Mouse (Mus musculus) embryonic facial prominence, embryonic 14.5 days (tissue): ENCODE data around the gene Rhobtb1. TPM values are rescaled to one million over a fixed set of nuclear protein-coding genes. Genes with fewer than 3 reads are reported as not detected.

Experiments used
- ATAC-seq: fragments of 200-750 bp; cut with Nextera tagmentation; 2 replicates; pipeline ENCODE4 v1.8.0; 2017; ENCODE audit warnings: low read depth, moderate number of reproducible peaks, moderate TSS enrichment
- DNase-seq: peaks from one replicate; pipeline ENCODE4 v3.0.0-alpha.2; 2015; ENCODE audit warnings: low spot score
- H3K27ac ChIP-seq: fragments of 300-500 bp; sonication (generic); replicated peaks from 2 replicates; pipeline ENCODE4 v1.5.1; 2014; ENCODE audit warnings: low read depth, mild to moderate bottlenecking, low read length, moderate library complexity
- H3K27me3 ChIP-seq: fragments of 300-500 bp; sonication (generic); replicated peaks from 2 replicates; pipeline ENCODE4 v1.6.1; 2014; ENCODE audit warnings: low read length; ENCODE audit not compliant: control insufficient read depth, insufficient read depth
- H3K36me3 ChIP-seq: fragments of 300-500 bp; sonication (generic); 2 replicates; pipeline ENCODE4 v1.6.1; 2014; ENCODE audit warnings: low read length, mixed read lengths; ENCODE audit not compliant: control insufficient read depth, insufficient read depth
- H3K4me1 ChIP-seq: fragments of 300-500 bp; sonication (generic); 2 replicates; pipeline ENCODE4 v1.6.1; 2014; ENCODE audit warnings: antibody characterized with exemption, low read length; ENCODE audit not compliant: control insufficient read depth, insufficient read depth
- H3K4me2 ChIP-seq: fragments of 300-500 bp; sonication (generic); 2 replicates; pipeline ENCODE4 v1.6.1; 2014; ENCODE audit warnings: low read depth, mild to moderate bottlenecking, low read length, moderate library complexity, mixed read lengths
- H3K4me3 ChIP-seq: fragments of 300-500 bp; sonication (generic); 2 replicates; pipeline ENCODE4 v1.5.1; 2014; ENCODE audit warnings: low read depth, mild to moderate bottlenecking, low read length
- H3K9ac ChIP-seq: fragments of 300-500 bp; sonication (generic); 2 replicates; pipeline ENCODE4 v1.6.1; 2014; ENCODE audit warnings: low read depth, mild to moderate bottlenecking, low read length, moderate library complexity, mixed read lengths
- H3K9me3 ChIP-seq: fragments of 300-500 bp; sonication (generic); 2 replicates; pipeline ENCODE4 v1.6.1; 2016; ENCODE audit warnings: low read length; ENCODE audit not compliant: control insufficient read depth
- WGBS: fragments of 180-500 bp; shearing (Covaris S2); extraction: QIAGEN DNeasy Blood & Tissue Kit; methylation state at CpG from one replicate; pipeline ENCODE4 v1.1.7; 2014; 5-methylcytosine and 5-hydroxymethylcytosine counted together
- polyA plus RNA-seq: library from polyadenylated mRNA; unstranded; fragments of >200 nt; fragmentation: Nextera tagmentation; extraction: Ambion mirVana; gene quantifications from 2 replicates; pipeline ENCODE4 v1.2.1, GENCODE M21; 2014

The Rhobtb1 gene
- polyA plus RNA-seq, 1 experiment from 2014 or later: 28.0 TPM

- Histone ChIP-seq H3K4me2 (no peak overlapping the region), H3K27me3 (no peaks in the 10 kb centered on the region), H3K36me3 (peaks cover 60% of the 10 kb centered on the region), H3K4me3 (no peak overlapping the region), H3K27ac (no peak overlapping the region), H3K9me3 (no peaks in the 10 kb centered on the region), H3K9ac (no peak overlapping the region), H3K4me1 (no peaks in the 10 kb centered on the region)
- ATAC-seq (peak; percentile 83), DNase-seq (peak; percentile 77)
- 74% methylated on average over 10 of the region's 10 CpGs for WGBS
These were observed 120.2 kb downstream of the Rhobtb1 start for GRCm38 (mm10) chr10:69271436-69271835.

- H3K27me3 ChIP-seq: no peaks in the 10 kb centered on the region
- H3K36me3 ChIP-seq: peaks cover 76% of the 10 kb centered on the region
- H3K9me3 ChIP-seq: no peaks in the 10 kb centered on the region; the same call in 1 of the 2 replicates
- H3K4me1 ChIP-seq: no peaks in the 10 kb centered on the region
- 39% methylated on average over 5 of the region's 5 CpGs for WGBS
- no peak overlapping the region for H3K9ac ChIP-seq
- no peak for DNase-seq
- H3K4me3 ChIP-seq: no peak overlapping the region
- H3K27ac ChIP-seq: no peak overlapping the region
- no peak for ATAC-seq
- H3K4me2 ChIP-seq: no peak overlapping the region
These were observed 123.0 kb downstream of the Rhobtb1 start for GRCm38 (mm10) chr10:69274275-69274674.

- no peaks in the 10 kb centered on the region; the same call in 1 of the 2 replicates for H3K9me3 ChIP-seq
These were observed 123.5 kb downstream of the Rhobtb1 start for GRCm38 (mm10) chr10:69274705-69275104.

GRCm38 (mm10) chr10:69275811-69276775 is 124.9 kb downstream of the Rhobtb1 start:
- peaks cover 76% of the 10 kb centered on the region for H3K36me3 ChIP-seq
- no peak overlapping the region for H3K27ac ChIP-seq
- no peak overlapping the region for H3K4me3 ChIP-seq
- no peak overlapping the region for H3K4me2 ChIP-seq
- H3K27me3 ChIP-seq: no peaks in the 10 kb centered on the region
- 91% methylated on average over 12 of the region's 12 CpGs for WGBS
- no peak overlapping the region for H3K9ac ChIP-seq
- DNase-seq (no peak), ATAC-seq (no peak)
- H3K4me1 ChIP-seq: no peaks in the 10 kb centered on the region
- H3K9me3 ChIP-seq: no peaks in the 10 kb centered on the region; the same call in 1 of the 2 replicates

More at GRCm38 (mm10) chr10:69274705-69275104, 123.5 kb downstream of the Rhobtb1 start:
- no peak for DNase-seq
- H3K4me1 ChIP-seq: no peaks in the 10 kb centered on the region
- no peak overlapping the region for H3K4me2 ChIP-seq
- H3K9ac ChIP-seq: no peak overlapping the region
- no peak overlapping the region for H3K27ac ChIP-seq
- H3K4me3 ChIP-seq: no peak overlapping the region
- H3K27me3 ChIP-seq: no peaks in the 10 kb centered on the region
- peaks cover 80% of the 10 kb centered on the region for H3K36me3 ChIP-seq
- no peak for ATAC-seq

- no peak overlapping the region for H3K9ac ChIP-seq
- DNase-seq (no peak), ATAC-seq (no peak)
- WGBS: 79% methylated on average over 9 of the region's 9 CpGs
- no peaks in the 10 kb centered on the region for H3K27me3 ChIP-seq
- no peak overlapping the region for H3K27ac ChIP-seq
- no peak overlapping the region for H3K4me3 ChIP-seq
- H3K9me3 ChIP-seq: no peaks in the 10 kb centered on the region; the same call in 1 of the 2 replicates
- H3K36me3 ChIP-seq: peaks cover 75% of the 10 kb centered on the region
- H3K4me1 ChIP-seq: no peaks in the 10 kb centered on the region
- no peak overlapping the region for H3K4me2 ChIP-seq
These were observed 125.7 kb downstream of the Rhobtb1 start for GRCm38 (mm10) chr10:69276920-69277435.

GRCm38 (mm10) chr10:69278764-69279606 is 127.8 kb downstream of the Rhobtb1 start:
- no peaks in the 10 kb centered on the region for H3K27me3 ChIP-seq
- H3K4me1 ChIP-seq: no peaks in the 10 kb centered on the region
- H3K36me3 ChIP-seq: peaks cover 77% of the 10 kb centered on the region
- 84% methylated on average over 18 of the region's 18 CpGs for WGBS
- no peak overlapping the region for H3K27ac ChIP-seq
- H3K4me3 ChIP-seq: no peak overlapping the region
- no peak overlapping the region for H3K9ac ChIP-seq
- no peaks in the 10 kb centered on the region; the same call in 1 of the 2 replicates for H3K9me3 ChIP-seq
- DNase-seq (no peak), ATAC-seq (no peak)
- H3K4me2 ChIP-seq: no peak overlapping the region

- no peaks in the 10 kb centered on the region; the same call in 1 of the 2 replicates for H3K9me3 ChIP-seq
- ATAC-seq (no peak), DNase-seq (no peak)
- no peak overlapping the region for H3K4me2 ChIP-seq
- no peak overlapping the region for H3K9ac ChIP-seq
- 87% methylated on average over 7 of the region's 7 CpGs for WGBS
- H3K27me3 ChIP-seq: no peaks in the 10 kb centered on the region
- H3K27ac ChIP-seq: no peak overlapping the region
- no peak overlapping the region for H3K4me3 ChIP-seq
- peaks cover 81% of the 10 kb centered on the region for H3K36me3 ChIP-seq
- H3K4me1 ChIP-seq: no peaks in the 10 kb centered on the region
These were observed 128.4 kb downstream of the Rhobtb1 start for GRCm38 (mm10) chr10:69279607-69279978.

GRCm38 (mm10) chr10:69286939-69287338 is 135.7 kb downstream of the Rhobtb1 start:
- no peak overlapping the region for H3K4me3 ChIP-seq
- H3K27me3 ChIP-seq: no peaks in the 10 kb centered on the region
- 98% methylated on average over 3 of the region's 3 CpGs for WGBS
- H3K9me3 ChIP-seq: no peaks in the 10 kb centered on the region
- H3K27ac ChIP-seq: no peak overlapping the region
- H3K4me1 ChIP-seq: no peaks in the 10 kb centered on the region
- peaks cover 74% of the 10 kb centered on the region for H3K36me3 ChIP-seq
- no peak overlapping the region for H3K9ac ChIP-seq
- ATAC-seq: no peak
- H3K4me2 ChIP-seq: no peak overlapping the region
- DNase-seq: no peak
